Mouse (Mus musculus) embryonic fibroblast, embryonic 13.5 days (primary cell): Measurements from ENCODE around the gene Cntnap4.

ENCODE experiments used
- CTCF ChIP-seq: IDR thresholded peaks from 2 replicates; pipeline ENCODE4 v1.5.1; 2011; ENCODE audit warnings: mild to moderate bottlenecking, control low read depth, low read length, moderate library complexity, borderline replicate concordance; ENCODE audit not compliant: insufficient read depth
- POLR2A ChIP-seq: IDR thresholded peaks from 2 replicates; pipeline ENCODE4 v1.6.1; 2011; ENCODE audit warnings: low read depth, mild to moderate bottlenecking, control low read depth, low read length, moderate library complexity

DNA sequence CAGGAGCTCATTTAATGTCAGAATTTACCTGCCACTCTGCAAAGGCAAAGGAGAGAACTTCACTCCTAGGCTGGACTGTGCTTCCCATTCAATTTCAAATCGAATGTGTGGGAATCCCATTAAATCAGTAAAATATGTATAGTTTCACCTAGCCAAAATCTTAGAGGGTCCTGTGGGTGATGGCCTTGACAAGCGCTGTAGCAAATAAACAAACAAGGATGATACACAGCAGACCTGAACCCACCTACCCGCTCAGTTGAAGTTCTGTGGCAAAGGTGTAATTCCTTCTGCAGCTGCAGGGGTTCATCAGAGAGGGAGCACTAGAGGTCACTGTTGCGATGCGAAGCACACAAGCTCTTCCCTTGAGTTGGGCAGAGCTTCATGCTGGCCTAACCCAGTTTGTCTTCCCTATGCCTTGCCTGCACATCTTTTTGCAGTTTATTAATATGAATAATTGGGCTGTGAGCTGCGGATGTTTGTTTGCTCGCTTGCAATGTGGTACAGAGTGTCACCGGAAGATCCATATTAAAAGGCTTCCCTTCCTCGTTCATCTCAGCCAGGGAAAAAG, 1.6 kb downstream of the Cntnap4 start:
- no peak for TF ChIP-seq POLR2A
- peak; percentile 90 for TF ChIP-seq CTCF
